Mouse (Mus musculus): Measurements from ENCODE around the gene Ubac2.

DNA sequence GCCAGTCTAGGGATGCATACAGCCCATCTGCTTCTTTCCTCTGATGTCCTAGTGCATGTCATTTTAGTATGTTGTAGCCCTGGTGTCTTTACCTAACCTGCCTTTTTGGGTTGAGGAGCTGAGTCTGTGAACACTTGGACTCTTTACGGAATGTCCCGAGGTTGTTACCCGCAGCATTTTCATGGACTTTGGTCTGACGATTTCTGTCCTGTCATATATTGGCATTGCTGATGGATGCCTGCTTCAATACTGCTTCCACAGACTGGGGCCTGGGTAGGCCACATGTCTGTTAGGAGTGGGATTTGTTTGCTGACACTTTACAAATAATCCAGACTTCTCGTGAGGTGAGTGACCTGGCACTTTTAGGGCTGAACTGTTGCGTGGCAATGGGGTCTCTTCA is 15.3 kb downstream of the Ubac2 start:
- TF ChIP-seq CTCF (IDR thresholded peaks at IDR 0.05; ENCODE audit: low read depth) (no peak), EP300 (IDR thresholded peaks at IDR 0.05; ENCODE audit: low read depth) (no peak)
